Mouse (Mus musculus): ENCODE data around the gene Atxn2. TPM values are rescaled to one million over a fixed set of nuclear protein-coding genes. Genes with fewer than 3 reads are reported as not detected.
A peak's percentile ranks its signal among the peaks of the same experiment; 100 is the strongest.

The Atxn2 gene
- total and polyA plus RNA-seq, 3 experiments = 7.7 to 58.4 (median 8.3) TPM

- H3K36me3 ChIP-seq (replicated peaks in 1 of 2; ENCODE audit: control insufficient read depth in 1 of 2, insufficient read depth in 1 of 2, low read length in 1 of 2) = peaks cover 19 to 77% of the 10 kb centered on the region in 2 experiments
- in situ Hi-C loops (cut with MboI; ENCODE audit: low pct_ligation_motif_present, low pct_unique_long_range_greater_than_20kb, low sequenced_read_pairs) = no loop called here
- dilution Hi-C loops (cut with MboI; ENCODE audit: extremely low pct_ligation_motif_present, extremely low pct_unique_long_range_greater_than_20kb, low sequenced_read_pairs) = no loop called here
Measured at GRCm38 (mm10) chr5:121783862-121784500, 72.8 kb downstream of the Atxn2 start.

DNA sequence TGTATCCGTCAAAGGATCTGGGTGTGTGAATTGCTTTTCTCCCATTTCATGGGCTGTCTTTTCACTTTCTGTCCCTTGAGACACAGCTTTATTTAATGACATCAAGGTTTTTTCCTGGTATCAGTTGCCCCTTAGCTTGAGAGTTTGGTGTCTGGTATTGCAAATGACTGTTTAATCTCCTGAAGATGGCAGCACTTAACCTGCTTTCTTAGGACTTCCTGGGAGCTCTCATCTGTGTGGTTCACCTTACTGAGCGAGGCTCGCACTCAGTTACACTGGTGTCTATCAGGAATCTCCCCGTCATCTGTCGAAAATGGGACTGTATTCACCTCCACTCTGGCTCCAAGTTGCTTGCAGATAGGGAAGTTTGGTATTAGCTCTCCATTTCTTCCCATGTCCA, 79.9 kb downstream of the Atxn2 start:
- peaks cover 13 to 70% of the 10 kb centered on the region in 2 experiments for H3K36me3 ChIP-seq (replicated peaks in 1 of 2; ENCODE audit: control insufficient read depth in 1 of 2, insufficient read depth in 1 of 2, low read length in 1 of 2)
- H3K9ac ChIP-seq (ENCODE audit: insufficient read depth, low read depth) = no peak overlapping the region
- H3K27ac ChIP-seq (ENCODE audit: insufficient read depth, low read depth) = no peak overlapping the region
- H3K27me3 ChIP-seq (replicated peaks) = no peaks in the 10 kb centered on the region
- H3K4me1 ChIP-seq (ENCODE audit: control insufficient read depth in 1 of 2, insufficient read depth in 2 of 2) = no peaks in the 10 kb centered on the region
- in situ Hi-C loops (cut with MboI; ENCODE audit: low pct_ligation_motif_present, low pct_unique_long_range_greater_than_20kb, low sequenced_read_pairs) (no loop called here), dilution Hi-C loops (cut with MboI; ENCODE audit: extremely low pct_ligation_motif_present, extremely low pct_unique_long_range_greater_than_20kb, low sequenced_read_pairs) (no loop called here)
- TF ChIP-seq GABPA (IDR thresholded peaks at IDR 0.05; ENCODE audit: insufficient replicate concordance, low read depth, low read length) (no peak), CTCF (conservative IDR thresholded peaks at IDR 0.05 in 1 of 2, IDR thresholded peaks at IDR 0.05 in 1 of 2; ENCODE audit: low read depth in 2 of 2, low read length in 2 of 2) (peak in 1 of 2 experiments; percentile 42; a peak in 2 of 4 replicates), USF1 (IDR thresholded peaks at IDR 0.05; ENCODE audit: low read depth, low read length) (no peak), NRF1 (IDR thresholded peaks at IDR 0.05; ENCODE audit: low read depth, low read length) (no peak), SMC3 (IDR thresholded peaks at IDR 0.05; ENCODE audit: low read depth, low read length) (peak; percentile 28), RAD21 (IDR thresholded peaks at IDR 0.05; ENCODE audit: low read depth, low read length) (peak; percentile 46)
- H3K4me3 ChIP-seq (replicated peaks in 1 of 3; ENCODE audit: low read depth in 2 of 3, low read length in 2 of 3, poor library complexity in 1 of 3) = no peak overlapping the region
- H3K4me2 ChIP-seq (ENCODE audit: insufficient read depth, low read depth, poor library complexity, severe bottlenecking) = no peak overlapping the region
- H3K9me3 ChIP-seq (replicated peaks; ENCODE audit: low read length) = no peaks in the 10 kb centered on the region
- no peak for DNase-seq (ENCODE audit: extremely low read depth)
- no peaks in the 10 kb centered on the region for H3K79me2 ChIP-seq (replicated peaks; ENCODE audit: control insufficient read depth, extremely low read depth, insufficient read depth, poor library complexity, severe bottlenecking)

More at GRCm38 (mm10) chr5:121783862-121784500, 72.8 kb downstream of the Atxn2 start:
- H3K27ac ChIP-seq (ENCODE audit: insufficient read depth, low read depth) = no peak overlapping the region
- no peaks in the 10 kb centered on the region for H3K4me1 ChIP-seq (ENCODE audit: control insufficient read depth in 1 of 2, insufficient read depth in 2 of 2)
- H3K79me2 ChIP-seq (replicated peaks; ENCODE audit: control insufficient read depth, extremely low read depth, insufficient read depth, poor library complexity, severe bottlenecking) = no peaks in the 10 kb centered on the region
- H3K4me3 ChIP-seq (replicated peaks in 1 of 3; ENCODE audit: low read depth in 2 of 3, low read length in 2 of 3, poor library complexity in 1 of 3) = no peak overlapping the region
- TF ChIP-seq MXI1 (IDR thresholded peaks at IDR 0.05; ENCODE audit: low read depth, low read length) = no peak
- no peak for TF ChIP-seq CHD1 (IDR thresholded peaks at IDR 0.05; ENCODE audit: low read depth, low read length)
- no peak for TF ChIP-seq USF1 (IDR thresholded peaks at IDR 0.05; ENCODE audit: low read depth, low read length)
- TF ChIP-seq UBTF (IDR thresholded peaks at IDR 0.05; ENCODE audit: low read depth, low read length) = no peak
- TF ChIP-seq SIN3A (IDR thresholded peaks at IDR 0.05; ENCODE audit: low read length) = no peak
- no peak for TF ChIP-seq RAD21 (IDR thresholded peaks at IDR 0.05; ENCODE audit: low read depth, low read length)
- no peak for TF ChIP-seq ZKSCAN1 (IDR thresholded peaks at IDR 0.05; ENCODE audit: borderline replicate concordance, low read depth, low read length)
- no peak for TF ChIP-seq TBP (conservative IDR thresholded peaks at IDR 0.05; ENCODE audit: low read depth, low read length)
- no peak for TF ChIP-seq BHLHE40 (IDR thresholded peaks at IDR 0.05; ENCODE audit: low read depth, low read length)
- DNase-seq (ENCODE audit: extremely low read depth) = no peak
- H3K9me3 ChIP-seq (replicated peaks; ENCODE audit: low read length) = no peaks in the 10 kb centered on the region
- H3K4me2 ChIP-seq (ENCODE audit: insufficient read depth, low read depth, poor library complexity, severe bottlenecking) = no peak overlapping the region
- H3K9ac ChIP-seq (ENCODE audit: insufficient read depth, low read depth) = no peak overlapping the region
- H3K27me3 ChIP-seq (replicated peaks) = no peaks in the 10 kb centered on the region

Measured in CH12.LX (cell line).